Mouse (Mus musculus): ENCODE results near the gene Mrpl49.
A peak's percentile ranks its signal among the peaks of the same experiment; 100 is the strongest.
"Not testable (repeated sequence)": the region's sequence is repeated elsewhere in the genome, so short reads cannot be mapped to it uniquely, and the experiment has no call there.

The Mrpl49 gene

GRCm38 (mm10) chr19:6067011-6067723 lies 9.6 kb upstream of the Mrpl49 start:
- peak; percentile 91 for DNase-seq

GRCm38 (mm10) chr19:6066571-6066970 lies 9.0 kb upstream of the Mrpl49 start:
- DNase-seq = no peak

DNA sequence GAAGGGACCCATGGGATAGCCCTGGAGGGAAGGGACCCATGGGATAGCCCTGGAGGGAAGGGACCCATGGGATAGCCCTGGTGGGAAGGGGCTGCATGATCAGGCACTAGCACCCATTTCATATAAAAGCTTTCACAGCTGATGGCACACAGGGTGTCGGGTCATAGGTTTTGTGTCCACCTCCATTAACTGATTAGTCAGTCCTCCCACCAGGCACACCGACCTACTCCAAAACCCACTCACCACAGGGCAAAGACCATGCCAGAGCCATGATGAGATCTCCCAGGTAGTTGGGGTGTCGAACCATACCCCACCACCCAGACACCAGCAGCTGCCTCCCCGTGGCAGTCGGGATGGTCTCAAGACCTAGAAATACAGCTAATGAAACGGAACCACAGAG lies 5.5 kb upstream of the Mrpl49 start:
- no peak for DNase-seq

DNA sequence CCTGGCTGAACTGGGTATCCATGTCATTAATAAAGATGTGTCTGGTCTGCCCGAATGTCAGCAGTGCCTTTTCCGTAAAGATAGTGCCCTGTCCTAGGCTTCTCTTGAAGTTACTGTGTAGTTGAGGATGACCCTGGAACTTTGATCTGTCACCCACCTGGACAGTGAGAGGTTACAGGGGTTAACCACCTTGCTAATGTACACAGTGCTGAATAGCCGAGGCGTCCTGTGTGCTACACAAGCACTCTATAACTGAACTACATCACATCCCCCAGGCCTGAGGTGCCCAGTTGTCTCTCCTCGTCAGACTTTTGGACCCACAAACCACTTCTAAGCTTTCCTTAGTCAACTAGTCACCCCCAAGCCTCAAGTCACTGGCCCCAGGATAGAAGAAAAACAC lies 4.8 kb upstream of the Mrpl49 start:
- DNase-seq = no peak

DNA sequence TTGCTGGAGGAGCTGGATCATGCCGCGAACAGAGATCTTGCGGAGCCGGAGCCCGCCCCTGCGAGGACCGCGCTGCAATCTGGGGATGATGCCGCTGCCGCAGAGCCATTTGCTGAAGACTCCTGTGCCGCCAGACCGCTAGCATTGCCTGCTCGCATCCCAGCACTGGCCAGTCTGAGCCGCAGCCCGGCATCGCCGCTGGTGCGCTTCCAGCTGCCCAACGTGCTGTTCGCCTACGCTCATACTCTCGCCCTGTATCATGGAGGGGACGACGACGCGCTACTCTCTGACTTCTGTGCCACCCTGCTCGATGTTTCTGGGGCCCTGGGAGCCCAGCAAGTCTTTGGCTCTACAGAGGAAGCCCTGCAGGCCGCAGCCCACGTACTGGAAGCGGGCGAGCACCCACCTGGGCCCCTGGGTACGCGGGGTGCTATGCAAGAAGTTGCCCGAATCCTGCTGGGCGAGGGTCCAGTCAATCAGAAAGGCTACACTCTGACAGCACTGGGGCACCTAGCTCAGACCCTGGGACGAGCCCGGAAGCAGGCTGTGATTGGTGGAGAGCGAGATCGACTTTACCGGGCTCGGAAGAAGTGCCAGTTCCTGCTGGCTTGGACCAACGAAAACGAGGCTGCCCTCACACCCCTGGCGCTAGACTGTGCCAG lies 4.2 kb upstream of the Mrpl49 start:
- peak; percentile 50 to 55 for DNase-seq

GRCm38 (mm10) chr19:6061021-6061533 lies 3.5 kb upstream of the Mrpl49 start, which contains the start of gene Znhit2:
Znhit2 (plus strand) TSS chr19:6061192.
- peak; percentile 93 to 95 for DNase-seq

DNA sequence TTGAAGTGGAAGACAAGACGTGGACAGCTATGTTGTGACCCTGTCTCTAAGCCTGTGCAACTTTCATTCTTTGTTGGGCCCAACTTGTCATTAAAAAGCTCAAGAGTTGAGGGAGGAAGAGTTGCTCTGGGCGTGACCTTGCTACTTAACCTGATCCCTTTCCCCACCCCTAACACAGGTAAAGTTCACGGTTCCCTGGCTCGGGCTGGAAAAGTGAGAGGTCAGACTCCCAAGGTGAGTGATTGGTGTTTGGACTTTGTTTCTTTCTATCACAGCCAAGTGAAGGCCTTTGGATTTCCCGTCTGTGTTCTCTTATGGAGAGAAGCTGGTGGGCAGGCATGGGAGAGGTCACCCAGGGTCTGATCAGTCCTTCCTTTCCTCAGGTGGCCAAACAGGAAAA lies 1.4 kb upstream of the Mrpl49 start:
- no peak for DNase-seq

- DNase-seq = no peak
These were observed 928 bp upstream of the Mrpl49 start for GRCm38 (mm10) chr19:6058513-6058912.

DNA sequence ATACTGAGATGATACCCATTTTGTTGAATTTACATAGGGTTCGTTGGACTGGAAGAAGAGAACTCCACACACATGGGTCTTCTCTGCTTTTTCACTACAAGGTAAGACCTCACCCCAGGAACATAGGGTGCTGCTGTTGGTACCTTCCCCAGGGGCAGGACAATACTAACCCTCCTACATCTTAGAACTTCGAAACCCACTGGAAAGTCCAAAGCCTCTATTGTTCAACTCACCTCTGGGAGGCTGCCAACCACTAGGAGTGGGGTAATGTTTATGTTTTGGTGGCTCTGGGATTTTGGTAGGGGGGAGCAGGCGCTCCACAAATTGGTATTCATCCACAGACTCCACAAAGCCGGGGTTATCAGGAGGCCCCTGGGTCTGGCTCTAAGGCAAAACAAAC lies 889 bp downstream of the Mrpl49 start:
- DNase-seq = no peak

DNA sequence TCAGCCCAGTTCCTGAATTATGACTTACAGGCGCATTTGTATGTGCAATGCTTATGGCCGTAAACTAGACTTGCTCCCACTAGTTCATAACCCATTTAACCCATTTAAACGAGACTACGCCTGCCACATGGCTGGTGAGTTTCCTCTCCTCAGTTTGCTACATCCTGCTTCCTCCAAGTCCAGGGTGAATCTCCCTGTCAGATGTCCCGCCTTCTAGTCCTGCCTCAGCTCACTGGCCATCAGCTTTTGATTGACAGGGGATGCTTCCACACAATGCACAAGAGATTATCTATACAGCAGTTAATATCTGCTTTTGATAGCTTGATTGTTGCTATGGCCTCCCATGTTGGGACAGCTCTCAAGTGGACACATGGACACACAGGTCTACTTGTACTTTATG lies 3.3 kb downstream of the Mrpl49 start:
- DNase-seq = no peak

GRCm38 (mm10) chr19:6052516-6052915 lies 5.1 kb downstream of the Mrpl49 start:
- no peak for DNase-seq

- peak; percentile 71 to 72 for DNase-seq
These were observed 8.7 kb downstream of the Mrpl49 start for GRCm38 (mm10) chr19:6048681-6049410.

DNA sequence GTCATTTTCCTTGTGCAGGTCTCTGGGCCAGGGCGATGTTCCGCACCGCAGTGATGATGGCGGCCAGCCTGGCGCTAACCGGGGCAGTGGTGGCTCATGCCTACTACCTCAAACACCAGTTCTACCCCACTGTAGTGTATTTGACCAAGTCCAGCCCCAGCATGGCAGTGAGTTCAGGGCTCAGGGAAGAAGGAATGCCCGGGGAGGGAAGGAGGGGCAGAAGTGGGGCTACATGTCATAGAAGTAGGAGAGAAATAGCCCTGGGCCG lies 9.8 kb downstream of the Mrpl49 start:
- DNase-seq = no peak

GRCm38 (mm10) chr19:6047154-6047898 lies 10.3 kb downstream of the Mrpl49 start:
- DNase-seq = peak in 1 of 2 experiments; percentile 35

DNA sequence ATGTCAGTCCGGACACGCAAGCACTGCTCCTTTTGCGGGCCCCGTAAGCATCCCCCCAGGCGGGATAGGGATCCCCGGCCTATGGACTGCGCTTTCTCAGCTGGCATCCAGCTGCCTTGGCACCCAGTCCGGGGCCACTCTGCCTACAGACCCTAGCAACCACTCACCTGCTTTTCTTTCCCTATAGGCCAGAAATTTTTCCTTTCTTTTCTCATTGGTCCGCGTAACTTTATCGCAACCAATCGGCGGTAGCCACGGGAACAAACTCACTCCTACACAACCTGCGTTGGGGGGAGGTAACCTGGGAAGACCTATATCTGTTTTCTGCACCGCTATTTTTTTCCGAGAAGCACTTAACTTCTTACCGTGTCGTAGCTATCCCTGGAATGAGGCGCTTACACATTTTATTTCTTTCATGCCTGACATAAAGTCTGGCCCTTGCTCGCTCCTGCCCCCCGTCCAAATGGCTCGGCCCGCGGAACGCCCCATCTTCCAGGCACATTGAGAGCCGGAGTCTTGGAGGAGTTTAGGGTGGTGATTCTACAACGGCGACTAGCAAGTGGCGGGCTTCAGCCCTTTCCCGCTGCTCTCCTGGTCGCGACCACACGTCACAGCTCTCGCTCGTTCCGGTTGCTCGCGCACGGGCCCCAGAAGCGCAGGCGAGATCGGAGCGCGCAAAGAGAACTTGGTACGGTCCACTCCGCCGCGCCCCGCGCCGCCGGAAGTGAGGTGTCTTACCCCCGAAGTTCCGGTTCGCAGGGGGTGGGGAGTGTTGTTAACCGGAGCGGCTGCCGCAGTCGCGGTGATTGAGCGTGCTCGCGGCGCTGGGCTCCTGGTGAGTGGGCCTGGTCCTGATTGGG lies 11.1 kb downstream of the Mrpl49 start, which contains the start of gene Syvn1:
Gene Syvn1 (plus strand): TSS at position 283 of the 860 bp plus-strand sequence.
- peak; percentile 89 to 92 for DNase-seq

DNA sequence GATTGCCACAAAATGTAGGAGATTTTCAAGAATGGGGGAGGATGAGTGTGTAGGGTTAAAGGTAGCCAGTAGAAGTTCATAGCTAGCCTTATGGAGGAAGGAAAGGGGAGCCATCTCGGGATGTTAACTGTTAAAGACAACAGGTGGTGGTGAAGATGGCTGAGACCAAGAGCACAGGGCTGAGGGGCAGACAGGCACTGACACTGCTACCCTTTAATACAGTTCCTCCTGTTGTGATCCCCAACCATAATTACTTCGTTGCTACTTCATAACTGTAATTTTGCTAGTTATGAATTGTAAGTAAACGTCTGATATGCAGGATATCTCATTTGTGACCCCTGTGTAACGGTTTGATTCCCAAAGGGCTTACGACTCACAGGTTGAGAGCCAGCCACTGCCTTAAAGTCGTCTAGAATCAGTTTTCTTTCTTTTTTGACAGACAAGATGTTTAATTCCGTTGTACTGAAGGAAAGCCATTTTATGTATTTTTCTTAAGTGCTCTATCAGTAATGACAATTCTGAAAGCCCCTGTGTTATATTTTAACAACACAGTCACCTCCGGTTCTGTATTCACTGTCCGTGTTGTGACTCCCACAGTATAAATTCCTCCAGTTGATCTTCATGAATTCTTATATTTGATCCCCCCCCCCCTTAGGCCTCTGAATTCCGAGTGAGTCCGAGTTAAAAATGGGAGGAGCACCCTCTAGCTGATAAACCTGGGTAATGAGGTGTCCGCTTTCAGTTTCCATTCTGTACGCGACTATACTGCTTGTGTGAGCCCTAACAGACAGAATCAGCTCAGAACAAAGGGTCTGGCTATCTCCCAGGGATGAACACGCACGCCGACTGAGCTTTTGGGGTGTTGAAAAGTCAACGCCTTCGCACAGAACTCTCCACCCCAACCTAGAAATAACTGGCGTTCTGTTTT lies 12.0 kb downstream of the Mrpl49 start:
- no peak for DNase-seq

DNA sequence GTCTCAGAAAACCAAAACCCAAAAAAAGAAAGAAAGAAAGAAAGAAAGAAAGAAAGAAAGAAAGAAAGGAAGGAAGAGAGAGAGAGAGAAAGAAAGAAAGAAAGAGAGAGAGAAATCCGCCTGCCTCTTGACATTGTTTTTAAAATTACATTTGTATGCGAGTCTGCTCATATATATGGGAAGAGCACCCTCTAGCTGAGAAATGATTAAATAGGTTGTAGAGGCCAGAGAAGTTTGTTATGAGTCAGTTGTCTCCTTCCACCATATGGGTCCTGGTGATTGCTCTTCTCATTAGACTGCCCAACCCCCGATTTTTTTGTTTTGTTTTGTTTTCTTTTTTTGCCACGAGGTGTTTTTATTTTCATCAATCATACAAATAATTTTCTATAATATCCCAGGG lies 13.5 kb downstream of the Mrpl49 start:
- DNase-seq = not testable (repeated sequence)

GRCm38 (mm10) chr19:6042293-6042692 lies 15.3 kb downstream of the Mrpl49 start:
- no peak for DNase-seq

DNA sequence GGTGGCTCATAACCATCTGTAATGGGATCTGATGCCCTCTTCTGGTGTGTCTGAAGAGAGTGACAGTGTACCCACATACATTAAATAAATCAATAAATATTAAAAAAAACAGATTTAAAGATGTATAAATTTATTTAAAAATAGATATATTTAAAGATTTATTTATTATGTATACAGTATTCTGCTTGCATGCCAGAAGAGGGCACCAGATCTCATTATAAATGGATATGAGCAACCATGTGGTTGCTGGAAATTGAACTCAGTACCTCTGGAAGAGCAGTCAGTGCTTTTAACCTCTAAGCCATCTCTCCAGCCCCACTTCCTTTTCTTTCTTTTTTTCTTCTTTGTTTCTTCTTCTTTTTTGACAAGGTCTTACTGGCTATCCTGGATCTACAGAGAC lies 17.6 kb downstream of the Mrpl49 start:
- DNase-seq = peak in 1 of 2 experiments; percentile 35

DNA sequence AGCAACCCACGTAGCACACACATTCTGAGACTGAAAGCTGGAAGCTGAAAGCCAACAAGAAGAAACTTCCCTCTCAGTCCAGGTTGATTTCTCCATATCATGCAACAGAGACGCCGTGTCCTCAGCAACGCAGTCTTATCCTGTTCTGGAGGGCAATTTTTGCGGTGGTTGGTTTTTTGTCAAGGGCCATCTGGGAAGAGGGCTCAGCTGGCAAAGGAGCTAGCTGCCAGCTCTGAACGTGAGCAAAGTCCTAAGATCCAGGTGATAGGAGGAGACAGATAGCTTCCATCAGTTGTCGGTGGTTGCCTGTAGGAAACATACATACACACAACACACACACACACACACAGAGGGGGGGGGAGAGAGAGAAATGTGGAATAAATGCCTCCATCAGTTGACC lies 19.3 kb downstream of the Mrpl49 start:
- no peak for DNase-seq

DNA sequence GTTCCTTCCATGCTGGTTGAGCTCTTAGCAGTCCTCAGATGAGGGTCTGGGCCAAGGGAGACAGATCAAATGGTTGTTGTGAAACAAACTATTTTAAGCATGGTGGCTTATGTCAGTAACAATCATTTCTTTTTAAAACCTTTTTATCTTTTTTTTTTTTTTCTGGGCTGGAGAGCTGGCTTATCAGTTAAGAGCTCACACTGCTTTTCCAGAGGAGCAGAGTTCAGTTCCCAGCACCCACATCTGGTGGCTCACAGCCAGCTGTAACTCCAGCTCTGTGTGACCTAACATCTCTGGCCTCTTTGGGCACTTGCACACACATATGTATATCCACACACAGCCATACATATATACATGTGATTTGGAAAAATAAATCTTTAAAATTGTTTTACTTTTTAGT lies 19.9 kb downstream of the Mrpl49 start:
- DNase-seq = no peak

All from B cell, adult 2 months (primary cell).